Mouse (Mus musculus) lung, postnatal 25 days (tissue): ENCODE results near the gene Bcl2l1.

Source experiments
- DNase-seq: peaks from one replicate; pipeline ENCODE4 v3.0.0; 2022; ENCODE audit warnings: low spot score

Gene Bcl2l1

DNA sequence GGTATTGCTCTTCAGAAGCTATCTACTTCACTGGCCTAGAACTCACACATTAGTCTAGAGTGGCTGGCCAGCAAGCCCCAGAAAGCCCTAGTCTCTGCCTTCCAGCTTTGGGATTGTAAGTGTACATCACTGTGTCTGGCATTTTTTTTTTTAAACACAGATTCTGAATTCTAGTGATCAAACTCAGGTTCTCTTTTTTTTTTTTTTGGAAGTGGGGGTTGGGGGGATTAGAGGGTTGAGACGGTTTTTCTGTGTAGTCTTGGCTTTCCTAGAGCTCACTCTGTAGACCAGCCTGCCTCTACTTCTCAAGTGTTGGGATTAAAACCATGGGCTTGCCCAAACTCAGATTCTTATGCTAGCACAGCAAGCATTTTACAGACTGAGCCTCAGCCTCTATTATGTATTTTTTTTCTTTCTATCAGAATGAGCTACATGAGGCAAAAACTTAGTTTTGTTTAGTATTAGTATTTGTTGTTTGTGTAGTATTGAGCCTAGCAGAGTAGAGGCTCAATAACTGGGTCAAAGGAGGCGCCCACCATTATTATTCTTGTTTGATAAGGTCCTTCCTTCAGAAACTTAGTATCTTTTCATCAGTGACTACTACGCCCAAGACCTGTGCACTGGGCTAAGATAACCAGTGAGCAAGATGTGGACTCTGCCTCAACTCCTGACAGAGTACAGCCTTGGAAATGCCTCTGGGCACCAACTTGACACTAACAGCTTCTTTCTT is 6.9 kb downstream of the Bcl2l1 start:
- no peak for DNase-seq

DNA sequence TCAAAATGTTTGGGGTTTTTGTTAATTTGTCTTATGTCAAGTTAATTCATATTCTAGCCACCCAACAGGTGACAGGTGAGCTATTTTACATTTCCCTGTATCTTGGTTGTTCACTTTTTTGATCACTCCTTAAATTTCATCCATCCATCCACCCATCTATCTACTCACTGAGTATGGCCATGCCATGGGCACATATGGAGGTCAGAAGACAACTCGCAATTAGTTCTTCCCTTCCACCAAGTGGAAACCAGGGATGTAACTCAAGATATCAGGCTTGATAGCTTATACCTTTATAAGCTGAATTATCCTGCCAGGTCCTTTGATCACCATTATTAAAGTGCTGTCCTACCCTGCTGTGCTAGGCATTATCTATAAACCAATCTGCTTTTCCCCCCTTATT is 7.8 kb downstream of the Bcl2l1 start:
- no peak for DNase-seq

DNA sequence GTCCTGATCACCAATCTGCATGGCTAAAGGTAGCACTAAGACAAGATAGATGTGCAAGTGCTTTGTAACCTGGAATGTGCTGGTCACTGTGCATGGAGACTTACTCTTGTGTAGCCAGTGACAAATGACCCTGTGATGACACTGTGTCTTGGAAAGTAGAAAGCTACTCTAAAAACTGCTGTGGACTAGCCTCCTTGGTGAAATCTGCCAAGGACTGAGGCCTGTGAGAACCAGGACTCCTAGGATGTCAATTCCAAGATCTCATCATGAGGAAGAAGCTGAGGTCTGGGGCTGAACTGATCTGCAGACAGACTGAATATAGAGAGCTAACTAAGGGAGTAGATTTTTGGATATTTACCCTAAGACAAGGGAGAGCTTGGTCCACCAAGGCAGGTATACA is 10.0 kb downstream of the Bcl2l1 start:
- no peak for DNase-seq

- peak; percentile 83 for DNase-seq
These were observed 10.5 kb downstream of the Bcl2l1 start for GRCm38 (mm10) chr2:152821023-152821422.

DNA sequence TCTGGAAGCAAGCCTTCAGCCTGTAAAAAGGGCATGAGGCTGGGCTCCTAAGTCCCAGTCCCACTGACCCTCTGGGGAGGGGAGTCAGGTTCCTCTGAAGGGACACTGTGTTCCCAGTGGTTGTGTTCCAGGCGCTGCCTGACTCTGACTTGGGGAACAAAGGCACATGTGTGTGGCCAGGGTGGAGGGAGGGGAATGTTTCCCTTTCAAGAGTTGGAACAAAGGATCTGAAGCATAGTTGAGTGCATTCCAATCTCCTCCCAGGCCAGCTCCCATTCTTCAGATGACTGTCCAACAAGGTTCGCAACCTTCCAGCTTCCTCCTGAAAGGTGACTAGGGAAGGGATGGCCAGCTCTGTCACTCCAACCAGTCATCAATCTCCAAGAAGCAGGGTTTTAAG is 11.2 kb downstream of the Bcl2l1 start:
- peak; percentile 94 for DNase-seq

DNA sequence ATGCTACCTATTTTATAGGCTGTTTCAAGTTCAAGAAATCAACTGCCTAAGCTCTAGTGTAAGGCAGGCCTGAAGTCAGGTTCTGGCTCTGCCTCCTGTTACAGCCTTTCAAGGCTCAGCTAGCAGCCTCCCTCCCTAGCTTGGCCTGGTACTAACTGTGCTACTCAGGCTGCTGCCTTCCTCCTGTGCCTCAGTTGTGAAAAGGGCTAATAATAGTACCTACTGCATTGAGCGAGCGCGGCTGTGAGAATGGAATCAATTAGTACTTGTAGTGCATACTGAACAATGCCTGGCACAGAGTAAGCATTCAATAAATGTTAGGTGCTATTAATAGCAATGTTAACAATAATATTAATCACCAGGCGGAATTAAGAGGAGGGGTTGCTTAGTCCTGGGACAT is 11.6 kb downstream of the Bcl2l1 start:
- DNase-seq: no peak

GRCm38 (mm10) chr2:152819097-152819624 is 12.4 kb downstream of the Bcl2l1 start:
- DNase-seq: no peak

- no peak for DNase-seq
These were observed 12.8 kb downstream of the Bcl2l1 start for GRCm38 (mm10) chr2:152818679-152819078.

DNA sequence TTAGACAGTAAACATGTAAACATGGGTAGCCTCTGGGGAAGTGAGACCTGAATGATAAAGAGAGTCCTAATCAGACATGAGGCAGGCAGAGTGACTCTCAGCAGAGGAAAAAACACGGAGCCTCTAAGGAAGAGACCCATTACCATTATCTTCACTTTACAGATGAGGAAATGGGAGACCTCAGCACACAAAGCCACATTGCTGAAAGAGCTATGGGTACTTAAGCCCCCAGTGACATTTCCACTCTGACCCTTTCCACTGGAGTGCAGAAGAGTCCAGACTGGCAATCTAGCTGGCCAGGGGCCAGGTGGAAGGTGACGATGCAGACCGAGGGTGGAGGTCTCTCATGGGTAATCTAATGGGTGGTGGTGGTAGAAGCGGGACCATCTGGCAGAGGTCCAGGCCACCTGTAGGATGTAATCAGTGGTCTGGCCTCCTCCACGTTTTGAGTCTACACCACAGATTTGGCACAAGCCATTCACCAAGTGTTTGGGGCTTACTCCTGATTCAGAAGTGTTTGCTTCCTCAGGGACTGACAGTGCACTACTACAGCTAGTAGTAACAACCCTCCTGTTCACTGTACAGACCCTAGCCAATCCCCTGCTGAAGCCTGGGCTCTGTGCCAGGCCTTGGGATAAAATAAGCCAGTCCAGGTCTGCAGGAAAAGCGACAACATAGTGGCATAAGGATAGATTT is 13.8 kb downstream of the Bcl2l1 start:
- no peak for DNase-seq

DNA sequence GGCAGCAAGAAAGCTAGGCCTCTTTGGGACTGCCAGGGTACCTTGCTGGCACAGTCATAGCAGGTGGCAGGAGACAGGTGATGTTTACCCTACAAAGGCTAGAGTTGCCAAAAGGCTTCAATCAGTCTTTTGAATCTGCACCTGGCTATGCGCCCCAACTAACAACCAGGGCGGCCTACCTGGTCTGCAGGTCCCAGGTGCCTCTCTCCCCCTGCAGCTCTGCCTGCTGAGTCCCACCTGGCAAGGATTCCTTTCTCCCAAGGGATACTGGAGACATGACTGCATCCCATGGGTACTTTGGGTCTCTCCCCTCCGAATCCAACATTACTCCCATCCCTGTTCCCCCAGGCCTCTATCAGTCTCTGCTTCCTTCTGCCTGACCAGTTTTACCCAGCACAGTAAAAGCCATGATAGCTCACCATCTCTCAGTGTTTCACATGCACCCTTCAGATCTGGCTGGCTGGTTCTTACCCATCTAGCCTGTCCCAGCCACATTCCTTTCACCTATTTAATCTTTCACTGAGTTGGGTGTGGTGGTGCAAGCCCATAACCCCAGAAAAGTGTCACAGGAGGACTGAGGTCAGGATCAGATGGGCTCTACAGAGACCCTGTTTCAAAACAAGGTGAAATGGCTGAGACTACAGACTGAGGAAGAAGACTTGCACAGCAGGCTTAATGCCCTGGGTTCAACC is 14.7 kb downstream of the Bcl2l1 start:
- DNase-seq: no peak

DNA sequence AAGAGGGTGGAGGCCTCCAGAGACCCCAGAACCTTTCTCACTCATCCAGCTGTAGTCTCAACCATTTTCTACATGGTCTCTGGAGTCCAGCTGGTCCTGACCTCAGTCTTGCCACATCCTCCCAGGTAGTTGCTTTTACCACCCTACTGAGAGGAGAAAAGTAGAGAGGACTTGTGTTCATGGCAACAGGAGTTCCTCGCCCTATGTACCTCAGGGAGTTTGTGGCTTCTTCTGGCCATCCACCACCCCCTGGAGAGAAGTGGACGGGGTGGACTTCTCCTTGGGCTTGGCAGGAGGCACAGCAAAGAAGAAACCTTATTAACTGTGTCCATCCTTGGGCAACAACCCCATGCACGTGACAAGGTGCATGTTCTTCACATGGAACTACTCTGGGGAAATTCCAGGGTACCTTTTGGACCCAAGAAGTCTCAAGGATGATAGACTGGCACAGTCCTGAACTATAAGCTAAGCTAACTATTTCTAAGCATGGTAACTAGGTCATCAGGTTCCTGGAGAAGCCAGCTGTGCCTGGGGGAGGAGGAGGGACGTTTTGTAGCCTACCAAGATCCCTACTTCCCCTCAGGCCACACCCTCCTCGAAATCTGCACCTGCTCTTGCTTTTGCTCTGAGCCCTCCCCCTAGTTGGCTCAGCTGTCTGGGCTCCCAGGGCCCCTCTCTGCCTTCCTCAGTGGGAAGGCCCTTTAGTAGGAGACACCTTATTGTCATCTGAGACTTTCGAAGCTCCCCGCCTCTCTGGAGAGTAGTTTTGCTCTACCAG is 15.5 kb downstream of the Bcl2l1 start:
- no peak for DNase-seq

DNA sequence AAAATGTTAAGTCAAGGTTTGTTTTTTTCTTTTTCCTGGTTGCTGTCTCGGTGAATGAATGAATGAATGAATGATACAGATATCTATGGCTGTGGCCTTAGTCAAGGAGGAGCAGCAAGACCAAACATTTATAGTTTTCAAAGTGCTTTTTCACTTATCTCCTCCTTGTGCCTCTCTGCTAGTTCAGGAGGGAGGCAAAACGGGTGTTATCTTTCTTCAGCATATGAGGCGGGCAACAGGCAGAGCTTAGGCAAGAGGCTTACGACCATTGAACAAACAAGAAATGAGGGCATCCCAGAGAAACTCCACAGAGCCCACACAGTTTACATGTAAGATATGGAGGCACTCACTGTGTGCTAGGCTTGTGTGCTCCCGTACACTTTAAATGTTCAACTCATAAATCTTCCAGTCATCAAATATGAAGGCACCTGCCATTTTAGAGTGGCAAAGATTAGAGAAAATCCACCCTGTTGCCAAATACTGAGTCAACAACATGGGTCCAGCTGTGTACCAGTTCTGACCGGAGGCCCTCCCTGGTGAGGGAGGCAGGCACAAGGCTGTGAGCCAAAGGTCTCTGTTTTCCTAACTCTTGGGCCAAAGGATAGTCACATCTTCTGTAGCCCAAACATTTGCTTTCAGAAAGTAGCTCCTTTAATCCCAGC is 17.2 kb downstream of the Bcl2l1 start:
- DNase-seq: no peak

- no peak for DNase-seq
These were observed 18.3 kb downstream of the Bcl2l1 start for GRCm38 (mm10) chr2:152813232-152813631.

- DNase-seq: no peak
These were observed 20.0 kb downstream of the Bcl2l1 start for GRCm38 (mm10) chr2:152811336-152812165.

DNA sequence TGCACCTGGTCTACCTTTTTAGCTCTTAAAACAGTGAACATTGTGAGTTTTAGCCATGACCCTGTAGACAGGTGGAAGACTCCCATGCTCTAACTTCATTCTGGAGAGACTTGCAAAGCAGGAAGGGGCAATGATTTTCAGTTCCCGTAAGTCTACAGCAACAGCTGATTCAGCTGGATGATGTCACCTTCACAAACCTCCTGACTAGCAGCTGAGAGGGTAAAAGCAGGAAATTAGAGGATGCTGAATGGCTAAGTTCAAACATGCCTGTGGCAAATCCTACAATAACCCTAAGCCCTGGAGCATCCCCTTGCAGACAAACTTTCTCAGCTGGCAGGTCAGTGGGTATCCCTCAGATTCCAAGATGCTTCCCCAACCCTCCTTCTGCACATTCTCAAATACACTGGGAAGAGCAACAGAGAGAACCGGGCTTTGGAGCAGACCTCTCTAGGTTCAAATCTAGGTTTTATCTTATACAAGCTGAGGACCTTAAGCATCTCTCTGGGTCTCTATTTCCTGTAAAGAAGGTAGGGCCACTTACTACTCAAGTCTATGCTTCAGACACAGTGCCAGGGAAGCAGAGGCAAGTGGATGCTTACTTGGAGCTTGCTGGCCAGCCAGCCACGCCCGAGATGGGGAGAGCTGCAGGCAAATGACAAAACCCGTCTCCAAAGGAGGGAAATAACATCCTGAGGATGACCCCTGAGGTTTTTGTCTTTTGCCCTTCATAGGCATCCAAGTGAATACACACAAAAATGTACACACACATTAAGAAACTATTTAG is 21.2 kb downstream of the Bcl2l1 start:
- DNase-seq: no peak

DNA sequence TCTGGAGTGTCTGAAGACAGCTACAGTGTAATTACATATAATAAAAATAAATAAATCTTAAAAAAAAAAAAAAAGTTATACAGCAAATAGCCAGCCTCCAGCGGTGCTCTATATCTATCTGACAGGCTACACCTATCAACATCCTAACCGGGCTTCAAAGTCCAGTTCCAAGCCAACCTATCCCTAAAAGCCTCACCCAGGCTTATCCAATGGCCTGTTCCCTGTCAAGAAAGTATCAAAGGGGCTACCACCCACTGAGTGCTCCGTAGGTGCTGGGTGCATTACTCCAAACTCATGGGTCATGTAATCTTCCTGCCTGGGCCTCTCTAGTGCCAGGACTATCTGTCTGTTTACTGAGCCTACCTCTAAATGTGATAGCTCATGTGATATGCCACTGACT is 23.4 kb downstream of the Bcl2l1 start:
- DNase-seq: no peak

GRCm38 (mm10) chr2:152806037-152806436 is 25.5 kb downstream of the Bcl2l1 start:
- peak; percentile 82 for DNase-seq

DNA sequence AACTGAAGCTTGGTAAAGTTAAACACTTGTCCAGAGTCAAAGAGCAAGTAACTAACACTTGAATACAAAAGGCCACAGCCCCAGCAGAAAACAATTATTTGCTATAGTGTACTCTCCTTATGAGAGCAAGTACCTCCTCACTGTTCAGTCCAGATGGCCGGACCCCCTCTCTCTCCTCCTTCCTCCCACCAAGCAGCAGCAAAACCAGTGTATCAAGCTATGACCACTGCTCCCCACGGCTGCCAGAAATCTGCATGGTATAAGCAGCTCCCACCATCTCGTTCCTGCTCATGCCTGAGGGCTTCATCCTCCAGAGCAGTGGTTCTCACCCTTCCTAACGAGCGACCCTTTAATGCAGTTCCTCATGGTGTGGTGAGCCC is 26.4 kb downstream of the Bcl2l1 start:
- DNase-seq: no peak

- no peak for DNase-seq
These were observed 27.0 kb downstream of the Bcl2l1 start for GRCm38 (mm10) chr2:152804408-152805110.
